Mouse (Mus musculus) right cerebral cortex, postnatal 25 days (tissue): ENCODE measurements around the gene Fam149b.

Experiments used
- DNase-seq: peaks from one replicate; pipeline ENCODE4 v3.0.0; 2022

Fam149b gene

GRCm38 (mm10) chr14:20392326-20392725 is 44.4 kb downstream of the Fam149b start:
- DNase-seq, result no peak

- peak; percentile 94 for DNase-seq
Observed at GRCm38 (mm10) chr14:20393205-20393913, 45.4 kb downstream of the Fam149b start, which contains the start of gene Mrps16. Mrps16 (minus strand) TSS chr14:20393634.

GRCm38 (mm10) chr14:20397220-20397619 is 49.3 kb downstream of the Fam149b start:
- no peak for DNase-seq

GRCm38 (mm10) chr14:20398864-20399263 is 50.9 kb downstream of the Fam149b start:
- DNase-seq, result no peak

DNA sequence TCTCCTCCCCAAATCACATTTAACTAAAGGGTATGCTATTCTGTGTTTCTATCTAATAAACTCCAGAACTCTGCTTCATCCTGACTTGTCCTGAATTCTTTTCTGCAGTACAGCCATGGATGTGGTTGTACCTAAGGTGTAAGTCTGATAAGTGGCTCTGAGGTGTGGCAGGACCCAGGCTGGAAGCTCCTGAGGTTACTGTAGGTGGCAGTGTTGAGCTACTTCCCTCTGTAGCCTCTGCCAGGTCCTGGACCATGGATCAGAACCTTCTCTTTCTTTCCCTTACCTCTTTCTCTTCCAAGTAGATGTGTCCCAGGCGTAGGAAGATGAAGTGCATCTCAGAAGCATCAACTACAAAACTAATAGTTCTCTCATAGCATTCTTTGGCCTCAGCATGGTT is 52.1 kb downstream of the Fam149b start:
- no peak for DNase-seq

DNA sequence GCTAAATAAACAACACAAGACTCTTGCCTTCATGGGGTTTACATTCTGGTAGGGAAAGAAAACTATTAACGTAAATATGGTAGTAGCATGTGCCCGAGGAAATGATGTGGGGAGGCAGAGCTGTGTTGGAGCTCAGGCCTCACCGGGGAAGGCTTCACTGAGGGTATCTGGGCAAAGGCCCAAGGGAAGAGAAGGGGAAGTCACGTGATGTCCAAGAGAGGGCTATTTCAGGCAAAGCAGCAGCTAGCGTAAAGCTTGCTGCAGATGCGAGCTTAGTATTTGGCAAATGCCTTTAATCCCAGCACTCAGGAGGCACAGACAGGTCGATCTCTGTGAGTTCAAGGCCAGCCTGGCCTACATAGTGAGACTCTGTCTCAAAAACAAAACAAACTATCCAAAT is 74.3 kb downstream of the Fam149b start:
- no peak for DNase-seq

GRCm38 (mm10) chr14:20423046-20423445 is 75.1 kb downstream of the Fam149b start:
- no peak for DNase-seq

DNA sequence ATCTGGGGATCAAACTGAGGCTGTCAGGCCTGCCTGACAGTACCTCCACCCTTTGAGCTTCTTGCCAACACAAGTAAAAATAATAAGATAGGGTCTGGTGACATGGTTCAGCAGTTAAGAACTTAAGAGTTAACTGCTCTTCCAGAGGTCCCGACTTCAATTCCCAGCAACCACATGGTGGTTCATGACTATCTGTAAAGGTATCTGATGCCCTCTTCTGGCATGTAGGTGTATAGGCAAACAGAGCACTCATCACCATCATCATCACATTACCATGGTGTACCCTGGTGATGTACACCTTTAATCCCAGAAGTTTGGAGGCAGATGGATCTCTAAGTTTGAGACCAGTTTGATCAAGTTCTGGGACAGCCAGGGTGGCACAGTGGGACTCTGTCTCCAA is 80.6 kb downstream of the Fam149b start:
- no peak for DNase-seq

DNA sequence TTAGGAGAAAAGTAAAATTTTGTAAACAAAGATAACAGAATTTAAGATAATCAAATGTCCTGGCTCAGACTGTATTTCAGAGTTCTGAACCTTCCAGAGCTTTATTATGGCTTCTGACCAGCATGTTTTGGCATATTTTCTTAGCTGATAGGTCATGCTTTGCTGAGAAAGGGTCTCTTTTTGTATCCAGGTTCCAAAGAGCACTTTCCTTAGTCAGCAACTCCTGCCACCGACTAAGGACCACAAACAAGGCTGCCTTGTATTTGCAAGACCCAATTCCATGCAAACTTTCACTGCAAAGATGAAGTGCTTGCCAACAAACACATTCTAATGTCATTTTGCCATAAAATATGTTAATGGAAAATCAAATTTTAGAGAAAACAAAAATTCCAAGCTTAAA is 81.9 kb downstream of the Fam149b start:
- DNase-seq, result no peak

- DNase-seq, result no peak
Observed at GRCm38 (mm10) chr14:20431726-20432125, 83.8 kb downstream of the Fam149b start.

GRCm38 (mm10) chr14:20432420-20432819 is 84.5 kb downstream of the Fam149b start:
- DNase-seq, result no peak
